Mouse (Mus musculus) left cerebral cortex, postnatal 36 days (tissue): ENCODE measurements around the gene Ccdc8. TPM values are rescaled to one million over a fixed set of nuclear protein-coding genes. Genes with fewer than 3 reads are reported as not detected.

Source experiments
- DNase-seq, 2 experiments: peaks; one replicate each; pipeline ENCODE4 v3.0.0; 2021 to 2022; ENCODE audit warnings: low spot score in 2 of 2, mixed read lengths in 1 of 2
- intact Hi-C: fragments of 180-260 bp; cut with DNase I; formaldehyde crosslinking; loops from one replicate; pipeline ENCODE4 v1.15.1; 2025
- total RNA-seq, 2 experiments: library from RNA; stranded (reverse); gene quantifications; 2 replicates each; pipeline ENCODE4 v1.2.3; 2021

The Ccdc8 gene
- total RNA-seq, 2 experiments from 2014 or later = 2.1 to 2.3 TPM

GRCm38 (mm10) chr7:17003230-17003960, 10.9 kb downstream of the Ccdc8 start:
- DNase-seq = no peak
- intact Hi-C loops = no loop called here

DNA sequence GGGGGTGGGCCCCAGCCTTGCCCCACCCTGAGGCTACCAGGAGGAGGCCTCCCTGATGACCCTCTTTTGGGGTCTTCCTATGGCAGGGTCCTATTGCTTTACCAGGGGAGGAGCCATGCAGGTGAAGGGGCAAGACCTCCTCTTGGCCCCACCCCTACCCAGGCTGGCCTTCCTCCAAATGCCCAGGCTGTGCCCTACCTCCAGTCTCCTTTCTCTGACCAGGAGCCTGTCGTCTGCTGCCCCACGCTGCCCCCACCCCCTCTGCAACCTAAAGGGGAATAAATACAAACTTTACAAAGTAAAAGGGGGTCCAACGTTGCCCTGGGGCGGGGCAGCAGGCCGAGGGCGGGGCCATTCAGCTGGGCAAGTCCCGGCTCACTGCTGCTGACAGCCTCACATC, 12.2 kb downstream of the Ccdc8 start:
- no peak for DNase-seq
- intact Hi-C loops = no loop called here

DNA sequence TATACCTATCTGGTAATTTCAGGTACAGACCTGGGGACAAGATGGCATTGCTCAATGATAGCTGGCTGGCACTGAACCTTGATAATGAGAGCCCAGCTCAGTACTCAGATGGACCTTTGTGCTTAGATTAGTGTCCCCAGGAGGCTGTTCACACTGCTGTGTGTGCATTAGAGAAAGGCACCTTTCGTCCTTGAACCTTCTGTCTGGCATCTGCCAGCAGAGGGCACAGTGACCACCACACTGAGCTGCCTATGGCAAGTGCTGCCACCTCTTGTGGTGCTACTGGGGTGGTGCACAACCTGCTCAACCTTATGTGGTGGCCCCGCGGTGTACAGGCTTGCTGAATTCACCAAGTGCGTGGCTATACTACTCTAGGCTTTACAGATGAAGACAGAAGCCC, 14.8 kb downstream of the Ccdc8 start:
- DNase-seq = no peak
- intact Hi-C loops = no loop called here

DNA sequence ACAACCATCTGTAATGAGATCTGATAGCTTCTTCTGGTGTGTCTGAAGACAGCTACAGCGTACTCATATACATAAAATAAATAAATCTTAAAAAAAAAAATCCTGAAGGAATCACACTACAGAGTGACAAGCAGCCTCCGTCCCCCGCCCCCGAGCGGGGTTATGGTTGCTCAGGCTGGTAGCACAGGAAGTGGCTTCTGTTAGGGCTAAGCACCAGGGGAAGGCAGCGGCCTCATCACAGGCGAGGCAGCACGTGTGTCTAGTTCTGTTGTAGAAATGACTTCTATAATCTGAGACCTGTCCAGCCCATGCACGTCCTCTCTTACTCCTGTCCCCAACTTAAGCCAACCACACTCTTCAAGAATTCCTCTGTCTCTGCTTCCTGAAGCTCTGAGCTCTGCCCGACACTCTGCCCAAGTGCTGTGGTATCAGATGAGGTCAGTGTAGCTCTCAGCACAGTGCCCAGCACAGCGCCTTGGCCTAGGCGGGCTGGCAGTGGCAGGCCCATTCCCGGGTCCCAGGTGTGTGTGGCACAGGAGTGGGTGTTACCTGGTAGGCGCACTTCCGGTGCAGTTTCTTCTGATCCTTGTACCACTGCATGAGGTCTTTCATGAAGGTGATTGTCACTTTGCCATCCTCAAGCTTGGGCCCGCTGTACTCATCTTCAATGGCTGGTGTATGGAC, 17.0 kb downstream of the Ccdc8 start:
- intact Hi-C loops = loop anchor here (5.0 kb wide), 1 partner anchor 53 kb away; the partner anchor contains the start of gene Hif3a
- no peak for DNase-seq

DNA sequence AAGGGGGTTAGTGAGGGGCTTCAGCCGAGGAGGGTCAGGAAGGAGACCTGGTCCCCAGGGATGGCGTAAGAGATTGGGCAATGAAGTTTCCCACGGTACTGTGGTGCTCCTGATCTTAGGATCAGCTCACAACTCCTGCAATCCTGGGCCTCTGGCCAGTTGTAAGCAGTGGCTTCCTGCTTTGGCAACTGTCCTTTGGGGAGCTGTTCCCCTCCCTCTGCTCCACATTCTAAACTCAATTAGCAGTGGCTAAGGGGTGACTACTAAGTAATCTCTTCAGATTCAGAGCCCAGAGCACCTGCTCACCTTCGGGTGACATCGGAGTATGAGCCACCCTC, 17.5 kb downstream of the Ccdc8 start:
- intact Hi-C loops = loop anchor here (5.0 kb wide), 1 partner anchor 52 kb away; the partner anchor contains the start of gene Hif3a
- DNase-seq = no peak

- no peak for DNase-seq
- intact Hi-C loops = loop anchor here (5.0 kb wide), 1 partner anchor 50 kb away; the partner anchor contains the start of gene Hif3a
These were observed 19.5 kb downstream of the Ccdc8 start for GRCm38 (mm10) chr7:17011909-17012590.

- DNase-seq = no peak
- intact Hi-C loops = no loop called here
These were observed 22.9 kb downstream of the Ccdc8 start for GRCm38 (mm10) chr7:17015381-17015780.

- peak; percentile 94 to 95 for DNase-seq
- intact Hi-C loops = no loop called here
These were observed 24.5 kb downstream of the Ccdc8 start for GRCm38 (mm10) chr7:17017036-17017435.

- DNase-seq = no peak
- intact Hi-C loops = no loop called here
These were observed 25.4 kb downstream of the Ccdc8 start for GRCm38 (mm10) chr7:17017921-17018320.

DNA sequence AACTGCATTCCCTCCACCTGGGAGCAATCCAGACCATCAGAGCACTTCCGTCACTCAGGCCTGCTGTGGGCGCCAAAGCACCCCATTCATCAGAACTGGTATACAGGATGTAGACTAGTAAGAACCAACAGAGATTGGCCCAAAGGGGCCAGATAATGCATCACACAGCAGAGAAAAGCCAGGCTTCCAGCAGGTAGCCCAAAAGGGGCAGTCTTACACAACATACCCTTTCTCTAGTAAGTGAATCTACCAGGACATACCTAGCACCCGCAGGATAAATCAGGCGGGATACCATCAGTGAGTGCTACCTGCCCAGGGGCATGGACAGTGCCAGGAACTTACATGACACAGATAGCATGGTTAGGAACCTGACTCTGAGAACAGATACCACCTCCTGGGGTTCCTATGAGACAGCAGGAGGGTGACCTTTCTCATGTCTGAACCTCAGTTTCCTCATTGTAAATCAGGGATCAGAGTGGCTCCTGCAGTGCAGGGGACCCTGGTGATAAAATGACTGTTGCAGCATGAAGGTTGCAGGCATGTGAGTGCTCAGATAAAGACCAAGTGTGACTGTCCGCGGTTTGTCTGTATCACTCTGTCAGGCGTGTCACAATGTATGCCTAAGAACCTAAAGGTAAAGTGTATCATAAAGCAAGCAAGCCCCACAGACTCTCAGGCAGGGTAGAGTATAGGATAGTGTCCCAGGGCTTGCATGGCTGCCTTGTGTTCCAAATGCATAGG, 27.1 kb downstream of the Ccdc8 start:
- intact Hi-C loops = no loop called here
- no peak for DNase-seq

DNA sequence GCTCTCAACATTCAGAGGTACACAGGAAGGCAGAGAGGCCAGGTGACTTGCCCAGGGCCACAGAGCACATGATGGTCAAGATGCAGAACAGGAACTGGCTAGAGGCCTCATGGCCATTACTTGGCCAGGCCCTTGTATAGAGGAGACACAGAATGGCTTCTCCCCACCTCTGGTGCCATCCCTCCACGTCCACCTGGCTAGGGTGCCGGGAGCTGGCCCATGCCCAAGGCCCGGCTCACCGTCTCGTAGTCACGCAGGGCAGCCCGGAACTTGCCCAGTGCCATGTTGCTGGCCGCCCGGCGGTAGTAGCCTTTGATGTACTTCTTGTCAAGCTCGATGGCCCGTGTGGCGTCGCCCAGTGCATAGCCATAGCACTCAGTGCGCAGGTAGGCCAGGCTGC, 29.7 kb downstream of the Ccdc8 start:
- no peak for DNase-seq
- intact Hi-C loops = no loop called here

DNA sequence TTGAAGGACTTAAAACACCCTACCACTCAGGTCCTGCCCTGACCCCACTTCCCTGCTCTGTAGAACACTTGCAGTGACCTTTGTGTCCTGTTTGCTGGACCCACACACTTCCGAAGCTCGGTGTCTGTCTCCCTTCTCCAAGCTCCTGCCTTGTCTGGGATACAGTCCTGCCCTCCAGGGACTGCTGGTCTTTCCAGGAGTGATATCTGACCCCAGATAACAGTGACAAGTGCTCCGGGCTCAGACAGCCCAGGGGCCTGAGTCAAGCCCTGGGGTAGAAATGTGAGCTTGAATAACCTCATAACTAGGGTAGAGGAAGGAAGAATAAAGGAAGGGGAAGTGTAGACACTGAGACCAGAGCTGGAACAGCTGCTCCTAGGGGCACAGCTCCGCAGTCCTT, 31.2 kb downstream of the Ccdc8 start:
- intact Hi-C loops = no loop called here
- no peak for DNase-seq

- DNase-seq = no peak
- intact Hi-C loops = no loop called here
These were observed 31.6 kb downstream of the Ccdc8 start for GRCm38 (mm10) chr7:17024141-17024540.

DNA sequence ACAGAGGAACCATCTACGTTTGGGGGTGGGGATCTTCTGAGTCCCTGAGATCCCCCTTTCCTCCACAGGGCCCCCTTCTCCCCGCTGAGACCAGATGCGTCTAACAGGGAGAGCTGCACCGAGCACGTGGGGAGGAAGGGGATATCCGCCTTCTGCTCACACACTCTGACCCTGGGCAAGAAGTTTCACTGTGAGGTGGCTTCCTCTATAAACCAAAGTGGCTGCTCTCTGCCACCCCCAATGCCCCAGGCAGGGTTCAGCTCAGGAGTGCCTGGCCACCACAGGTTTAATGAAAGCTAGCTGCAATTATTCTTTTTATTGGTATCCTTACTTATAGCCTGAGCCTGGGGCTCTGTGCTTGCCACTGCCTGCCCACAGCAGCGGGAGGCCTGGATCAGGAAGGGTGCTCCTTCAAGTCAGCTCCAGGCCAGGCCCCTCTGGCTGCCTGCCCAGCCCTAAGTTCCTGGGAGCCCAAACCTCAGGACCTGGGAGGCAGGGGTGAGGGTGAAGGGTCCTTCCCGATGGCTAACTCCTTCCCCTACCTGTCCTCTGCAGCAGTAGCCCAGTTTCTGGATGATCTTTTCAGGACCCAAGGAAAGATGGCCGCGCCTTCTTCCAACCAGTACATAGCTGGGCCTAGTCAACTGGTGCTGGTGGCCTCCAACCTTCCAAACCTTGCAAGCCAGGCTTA, 32.5 kb downstream of the Ccdc8 start:
- DNase-seq = no peak
- intact Hi-C loops = no loop called here

DNA sequence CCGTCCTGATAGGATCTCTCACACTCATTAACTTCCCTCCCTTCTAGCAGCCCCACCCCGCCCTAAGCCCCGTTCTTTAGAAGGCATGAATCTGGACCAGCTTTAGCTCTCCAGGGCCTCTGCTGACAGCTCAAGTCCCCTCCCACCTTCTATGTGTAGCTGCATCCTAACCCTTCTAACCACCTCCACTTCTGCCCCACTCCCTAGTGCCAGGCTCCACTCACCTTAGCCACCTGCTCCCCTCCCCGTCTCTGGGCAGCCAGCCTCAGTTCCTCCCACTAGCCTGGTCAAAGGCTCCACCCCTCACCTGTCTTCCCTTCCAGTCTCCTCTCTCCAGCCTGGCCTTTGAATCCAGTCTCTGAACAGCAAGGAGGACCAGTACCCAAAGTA, 33.0 kb downstream of the Ccdc8 start:
- DNase-seq = no peak
- intact Hi-C loops = no loop called here

DNA sequence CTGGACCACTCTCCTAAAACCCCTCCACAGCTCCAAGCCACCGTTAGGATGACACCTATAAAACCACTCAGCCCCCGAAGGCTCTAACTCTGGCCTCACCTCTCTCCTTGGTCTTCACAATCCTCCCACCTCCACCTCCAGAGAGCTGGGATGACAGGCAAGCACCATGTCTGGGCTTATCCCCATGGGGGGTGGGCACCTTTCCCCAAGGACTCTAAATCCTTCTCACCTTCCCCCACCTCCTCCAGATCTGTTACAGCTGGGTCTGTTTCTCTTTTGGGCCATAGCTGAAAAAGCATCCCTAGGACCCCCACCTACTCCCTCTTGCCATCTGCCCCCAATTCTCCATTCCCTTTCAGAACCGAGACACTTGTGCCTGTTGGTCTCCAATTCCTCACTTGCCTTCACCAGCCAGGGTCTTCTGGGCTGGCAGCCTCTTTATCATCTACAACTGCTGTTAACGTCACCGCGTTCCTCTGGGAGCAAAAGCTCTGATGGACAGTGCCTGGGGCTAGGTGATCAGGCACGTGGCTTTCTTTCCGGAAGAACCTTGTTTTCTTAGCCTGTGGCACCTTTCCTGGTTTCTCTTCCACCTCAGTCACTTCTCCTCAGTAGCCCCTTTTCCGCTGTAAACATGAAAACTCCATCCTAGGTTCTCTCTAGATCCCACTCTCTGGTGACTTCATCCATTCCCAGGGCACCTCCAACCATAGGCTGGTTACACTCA, 33.6 kb downstream of the Ccdc8 start:
- DNase-seq = no peak
- intact Hi-C loops = loop anchor here (2.0 kb wide), 1 partner anchor 27 kb away; no protein-coding TSS in a partner anchor

- intact Hi-C loops = loop anchor here (2.0 kb wide), 1 partner anchor 26 kb away; no protein-coding TSS in a partner anchor
- DNase-seq = no peak
These were observed 34.4 kb downstream of the Ccdc8 start for GRCm38 (mm10) chr7:17026710-17027587.
